Mouse (Mus musculus): ENCODE results near the gene Panx3. TPM values are rescaled to one million over a fixed set of nuclear protein-coding genes. Genes with fewer than 3 reads are reported as not detected.

Panx3 gene
- 0.08 and 0.47 TPM in 2 replicates for polyA plus RNA-seq (2015; fragmentation: Nextera tagmentation; extraction: Ambion mirVana)

DNA sequence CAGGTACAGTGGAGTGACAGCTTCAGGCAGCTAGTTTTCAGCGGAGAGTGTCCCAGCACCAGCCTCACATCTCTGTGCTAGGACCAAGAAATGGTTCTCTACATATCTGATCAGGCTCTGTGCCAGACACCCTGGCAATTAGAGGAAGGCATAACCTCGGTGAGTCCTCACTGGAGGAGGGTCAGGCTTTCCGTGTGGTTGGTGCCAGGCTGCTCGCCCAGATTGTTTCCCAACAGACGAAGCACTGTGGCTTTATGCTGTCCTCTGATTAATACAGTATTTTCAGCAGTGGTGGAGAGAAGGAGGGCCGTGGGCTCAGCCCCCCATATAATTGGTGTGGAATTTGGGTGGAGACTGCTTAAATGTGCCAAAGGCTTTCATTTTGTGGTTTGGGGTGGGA, at the start of gene Panx3:
Gene Panx3 (minus strand): TSS at position 121 of the 400 bp plus-strand sequence.
- Histone ChIP-seq H3K27me3 (0 out of 2 replicates have a peak, but pooled peaks cover 2% of the 10 kb centered on the region), H3K27ac (no peak within 1 kb of the TSS), H3K9ac (no peak within 1 kb of the TSS), H3K9me3 (no peaks in the 10 kb centered on the region), H3K36me3 (no peaks in the 10 kb centered on the region), H3K4me1 (replicated peaks) (no peaks in the 10 kb centered on the region), H3K4me3 (no peak within 1 kb of the TSS), H3K4me2 (no peak within 1 kb of the TSS)
- no peak for ATAC-seq (ENCODE audit: low FRiP score)
- 75% methylated on average over 6 of the region's 6 CpGs for WGBS

GRCm38 (mm10) chr9:37716150-37716549, 47.1 kb upstream of the Panx3 start, which contains the start of gene Olfr160:
Olfr160 (minus strand) TSS chr9:37716250.
- WGBS: 97% methylated on average over 1 of the region's 1 CpGs
- ATAC-seq (ENCODE audit: low FRiP score): no peak
- Histone ChIP-seq H3K27me3 (no peaks in the 10 kb centered on the region), H3K27ac (no peak within 1 kb of the TSS), H3K4me2 (no peak within 1 kb of the TSS), H3K9me3 (no peaks in the 10 kb centered on the region), H3K9ac (no peak within 1 kb of the TSS), H3K36me3 (no peaks in the 10 kb centered on the region), H3K4me1 (replicated peaks) (no peaks in the 10 kb centered on the region), H3K4me3 (no peak within 1 kb of the TSS)

DNA sequence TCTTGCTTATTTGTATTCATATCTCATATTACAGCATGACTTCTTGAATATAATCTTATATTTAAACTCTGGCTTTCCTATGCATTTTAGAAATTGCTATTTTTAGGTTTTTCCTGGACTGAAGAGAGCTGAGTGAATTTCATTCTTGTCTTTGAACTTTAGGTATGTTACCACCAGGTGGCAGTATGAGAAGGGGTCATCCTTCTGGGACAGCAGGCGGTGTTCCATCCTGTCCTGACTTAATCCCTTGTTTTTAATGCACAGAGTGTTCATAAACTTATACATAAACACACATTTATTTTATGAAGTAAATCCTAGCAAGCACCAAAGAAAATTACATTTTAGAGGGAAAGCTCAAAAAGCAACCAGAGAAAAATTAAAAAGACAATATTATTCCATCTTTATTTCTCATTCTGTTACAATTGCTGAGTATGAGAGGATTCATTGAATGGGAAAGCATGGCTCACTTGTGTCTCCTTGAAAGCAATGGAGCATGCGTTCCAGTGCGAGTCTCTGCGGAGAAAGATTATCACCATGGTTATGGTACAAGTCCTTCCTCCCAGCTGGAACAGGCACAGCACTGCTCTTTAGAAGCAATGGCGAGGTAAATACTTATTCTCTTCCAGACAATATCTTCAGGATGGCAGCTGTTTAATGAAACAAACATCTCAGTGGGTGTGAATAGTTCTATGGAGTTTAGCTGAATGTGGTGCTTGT, 21.1 kb upstream of the Panx3 start:
- Histone ChIP-seq H3K4me3 (no peak overlapping the region), H3K36me3 (no peaks in the 10 kb centered on the region), H3K9ac (no peak overlapping the region), H3K4me2 (no peak overlapping the region), H3K4me1 (replicated peaks) (no peaks in the 10 kb centered on the region), H3K27me3 (no peaks in the 10 kb centered on the region), H3K9me3 (no peaks in the 10 kb centered on the region), H3K27ac (no peak overlapping the region)
- no peak for ATAC-seq (ENCODE audit: low FRiP score)
- 47% methylated on average over 5 of the region's 5 CpGs for WGBS

GRCm38 (mm10) chr9:37687941-37688303, 18.9 kb upstream of the Panx3 start:
- H3K4me2 ChIP-seq: no peak overlapping the region
- H3K4me1 ChIP-seq (replicated peaks): no peaks in the 10 kb centered on the region

GRCm38 (mm10) chr9:37687288-37687940, 18.4 kb upstream of the Panx3 start:
- Histone ChIP-seq H3K4me1 (replicated peaks) (no peaks in the 10 kb centered on the region), H3K4me3 (no peak overlapping the region), H3K27ac (no peak overlapping the region), H3K9me3 (no peaks in the 10 kb centered on the region), H3K4me2 (no peak overlapping the region), H3K36me3 (no peaks in the 10 kb centered on the region), H3K27me3 (no peaks in the 10 kb centered on the region), H3K9ac (no peak overlapping the region)
- WGBS: 84% methylated on average over 3 of the region's 3 CpGs
- no peak for ATAC-seq (ENCODE audit: low FRiP score)

More at GRCm38 (mm10) chr9:37687941-37688303, 18.9 kb upstream of the Panx3 start:
- 42% methylated on average over 3 of the region's 3 CpGs for WGBS
- Histone ChIP-seq H3K9me3 (no peaks in the 10 kb centered on the region), H3K27ac (no peak overlapping the region), H3K4me3 (no peak overlapping the region), H3K27me3 (no peaks in the 10 kb centered on the region), H3K9ac (no peak overlapping the region), H3K36me3 (no peaks in the 10 kb centered on the region)
- no peak for ATAC-seq (ENCODE audit: low FRiP score)

GRCm38 (mm10) chr9:37681123-37681522, 12.1 kb upstream of the Panx3 start:
- Histone ChIP-seq H3K4me1 (replicated peaks) (no peaks in the 10 kb centered on the region), H3K4me3 (no peak overlapping the region), H3K27me3 (no peaks in the 10 kb centered on the region), H3K9ac (no peak overlapping the region), H3K9me3 (no peaks in the 10 kb centered on the region), H3K27ac (no peak overlapping the region), H3K4me2 (no peak overlapping the region), H3K36me3 (no peaks in the 10 kb centered on the region)
- 93% methylated on average over 1 of the region's 1 CpGs for WGBS
- ATAC-seq (ENCODE audit: low FRiP score): no peak

DNA sequence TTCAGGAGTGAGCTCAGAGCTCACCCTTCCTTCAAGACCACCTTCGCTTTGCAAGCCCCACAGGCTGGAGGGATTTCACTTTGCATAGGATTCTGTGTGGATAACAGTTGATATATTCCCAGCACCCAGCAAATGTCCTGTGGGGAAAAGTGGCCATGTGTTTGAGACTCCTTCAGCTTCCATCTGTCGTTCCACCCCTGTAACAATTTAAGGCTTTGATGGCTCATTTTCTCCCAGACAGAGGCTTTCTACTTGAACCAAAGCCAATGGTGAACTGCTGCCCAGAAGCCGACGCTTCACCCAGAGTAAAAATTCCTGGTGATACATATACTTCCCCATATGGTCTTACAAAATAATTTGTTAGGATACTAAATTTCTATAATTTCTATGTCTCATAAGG, 6.3 kb upstream of the Panx3 start:
- no peak for ATAC-seq (ENCODE audit: low FRiP score)
- Histone ChIP-seq H3K27me3 (no peaks in the 10 kb centered on the region), H3K9me3 (no peaks in the 10 kb centered on the region), H3K9ac (no peak overlapping the region), H3K36me3 (no peaks in the 10 kb centered on the region), H3K4me1 (replicated peaks) (no peaks in the 10 kb centered on the region), H3K4me2 (no peak overlapping the region), H3K4me3 (no peak overlapping the region), H3K27ac (no peak overlapping the region)
- WGBS: 83% methylated on average over 4 of the region's 4 CpGs

DNA sequence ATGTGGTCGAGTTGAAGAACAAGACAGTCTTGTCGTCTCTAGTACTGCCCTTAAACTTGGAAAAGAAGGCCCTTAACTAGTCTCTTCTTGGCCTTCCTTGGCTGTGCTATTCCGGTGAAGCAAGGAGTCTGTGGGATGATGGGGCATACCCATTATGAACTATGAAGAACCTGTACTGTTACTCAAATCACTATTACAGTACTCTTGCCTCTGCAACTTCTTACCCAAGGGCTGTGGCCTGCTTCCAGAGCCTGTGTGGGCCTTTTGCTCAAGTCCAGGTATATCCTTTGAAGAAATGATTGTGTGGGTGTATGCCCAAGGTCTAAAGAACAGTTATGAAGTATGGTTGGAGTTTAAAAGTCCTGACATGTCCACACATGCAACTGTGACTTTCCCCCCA, 1.2 kb upstream of the Panx3 start:
- Histone ChIP-seq H3K27me3 (0 out of 2 replicates have a peak, but pooled peaks cover 2% of the 10 kb centered on the region), H3K4me2 (no peak overlapping the region), H3K4me3 (no peak overlapping the region), H3K4me1 (replicated peaks) (no peaks in the 10 kb centered on the region), H3K36me3 (no peaks in the 10 kb centered on the region), H3K9ac (no peak overlapping the region), H3K27ac (no peak overlapping the region), H3K9me3 (no peaks in the 10 kb centered on the region)
- 90% methylated on average over 3 of the region's 3 CpGs for WGBS
- no peak for ATAC-seq (ENCODE audit: low FRiP score)

DNA sequence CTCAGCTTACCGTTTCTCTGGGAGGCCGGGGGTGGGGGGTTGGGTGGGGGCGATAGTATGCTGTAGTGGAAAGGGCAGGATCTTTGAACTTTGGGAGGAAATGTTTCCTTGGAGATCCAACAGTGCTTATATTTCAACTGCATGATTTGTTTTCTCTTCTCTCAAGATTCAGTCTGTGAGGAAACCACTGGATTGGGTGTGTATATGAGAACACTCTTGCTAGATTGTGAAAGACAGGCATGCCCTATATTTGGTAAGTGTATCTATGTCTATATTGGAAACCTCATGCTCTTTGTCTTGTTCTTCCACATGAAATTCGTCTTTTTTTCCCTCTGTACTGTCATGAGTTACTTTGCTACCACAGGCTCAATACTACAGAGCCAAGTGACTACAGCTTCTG, 643 bp upstream of the Panx3 start:
- no peaks in the 10 kb centered on the region for H3K36me3 ChIP-seq
- H3K4me3 ChIP-seq: no peak overlapping the region
- H3K4me1 ChIP-seq (replicated peaks): no peaks in the 10 kb centered on the region
- 77% methylated on average over 4 of the region's 4 CpGs for WGBS
- no peaks in the 10 kb centered on the region for H3K9me3 ChIP-seq
- H3K4me2 ChIP-seq: no peak overlapping the region
- no peak for ATAC-seq (ENCODE audit: low FRiP score)
- H3K27me3 ChIP-seq: 0 out of 2 replicates have a peak, but pooled peaks cover 2% of the 10 kb centered on the region
- H3K27ac ChIP-seq: no peak overlapping the region
- H3K9ac ChIP-seq: no peak overlapping the region

- no peak overlapping the region for H3K27ac ChIP-seq
- H3K4me2 ChIP-seq: no peak overlapping the region
- 0 out of 2 replicates have a peak, but pooled peaks cover 7% of the 10 kb centered on the region for H3K27me3 ChIP-seq
- no peaks in the 10 kb centered on the region for H3K4me1 ChIP-seq (replicated peaks)
- H3K36me3 ChIP-seq: no peaks in the 10 kb centered on the region
- ATAC-seq (ENCODE audit: low FRiP score): no peak
- H3K4me3 ChIP-seq: no peak overlapping the region
- WGBS: 82% methylated on average over 7 of the region's 7 CpGs
- H3K9me3 ChIP-seq: no peaks in the 10 kb centered on the region
- no peak overlapping the region for H3K9ac ChIP-seq
These were observed 3.0 kb downstream of the Panx3 start for GRCm38 (mm10) chr9:37666045-37666444.

DNA sequence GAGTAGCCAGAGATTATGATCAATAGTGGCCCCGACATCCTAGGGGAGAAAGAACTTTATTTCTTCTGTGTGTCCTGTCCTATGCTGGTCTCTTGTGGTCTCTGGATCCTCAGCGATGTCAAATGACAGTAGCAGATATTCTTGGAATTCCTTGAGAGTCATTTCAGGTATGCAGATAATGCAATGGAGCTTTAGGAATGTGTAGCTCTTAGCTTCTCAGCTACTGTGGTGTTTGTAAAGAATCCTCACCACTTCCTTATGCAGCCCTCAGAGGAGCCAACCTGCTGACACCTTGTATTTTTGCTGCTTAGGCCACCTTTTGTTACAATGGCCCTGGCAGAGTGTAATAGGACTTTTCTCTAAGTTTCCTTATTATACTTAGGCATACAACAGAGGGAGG, 4.4 kb downstream of the Panx3 start:
- no peak overlapping the region for H3K27ac ChIP-seq
- no peak overlapping the region for H3K4me3 ChIP-seq
- ATAC-seq (ENCODE audit: low FRiP score): no peak
- H3K9me3 ChIP-seq: no peaks in the 10 kb centered on the region
- H3K27me3 ChIP-seq: 0 out of 2 replicates have a peak, but pooled peaks cover 7% of the 10 kb centered on the region
- no peak overlapping the region for H3K4me2 ChIP-seq
- H3K9ac ChIP-seq: no peak overlapping the region
- no peaks in the 10 kb centered on the region for H3K4me1 ChIP-seq (replicated peaks)
- H3K36me3 ChIP-seq: no peaks in the 10 kb centered on the region
- WGBS: 90% methylated on average over 2 of the region's 2 CpGs

GRCm38 (mm10) chr9:37663210-37663609, 5.8 kb downstream of the Panx3 start:
- H3K27ac ChIP-seq: no peak overlapping the region
- no peaks in the 10 kb centered on the region for H3K9me3 ChIP-seq
- H3K36me3 ChIP-seq: no peaks in the 10 kb centered on the region
- H3K9ac ChIP-seq: no peak overlapping the region
- H3K4me3 ChIP-seq: no peak overlapping the region
- no peaks in the 10 kb centered on the region for H3K4me1 ChIP-seq (replicated peaks)
- H3K27me3 ChIP-seq: 0 out of 2 replicates have a peak, but pooled peaks cover 5% of the 10 kb centered on the region
- no peak for ATAC-seq (ENCODE audit: low FRiP score)
- no peak overlapping the region for H3K4me2 ChIP-seq
- WGBS: 91% methylated on average over 1 of the region's 1 CpGs

GRCm38 (mm10) chr9:37659413-37659812, 9.6 kb downstream of the Panx3 start:
- Histone ChIP-seq H3K36me3 (peaks cover under 1% of the 10 kb centered on the region; the same call in 1 of the 2 replicates), H3K4me2 (no peak overlapping the region), H3K4me3 (no peak overlapping the region), H3K9me3 (no peaks in the 10 kb centered on the region), H3K9ac (no peak overlapping the region), H3K4me1 (replicated peaks) (peaks cover 12% of the 10 kb centered on the region), H3K27me3 (0 out of 2 replicates have a peak, but pooled peaks cover 5% of the 10 kb centered on the region), H3K27ac (no peak overlapping the region)
- WGBS: 90% methylated on average over 6 of the region's 6 CpGs
- no peak for ATAC-seq (ENCODE audit: low FRiP score)

Measured in hindbrain, embryonic 13.5 days (tissue).